Mouse (Mus musculus) olfactory bulb, adult 2 months (tissue): ENCODE measurements around the gene Rab27a. TPM values are rescaled to one million over a fixed set of nuclear protein-coding genes. Genes with fewer than 3 reads are reported as not detected.

Source experiments
- H3K27ac ChIP-seq: fragments of 200-500 bp; 2 replicates; pipeline ENCODE4 v1.5.1; 2012; ENCODE audit warnings: low read depth, low read length; ENCODE audit not compliant: insufficient read depth
- H3K4me1 ChIP-seq: fragments of 200-500 bp; 2 replicates; pipeline ENCODE4 v1.6.1; 2012; ENCODE audit warnings: low read length; ENCODE audit not compliant: control insufficient read depth, insufficient read depth
- H3K4me3 ChIP-seq: fragments of 200-500 bp; 2 replicates; pipeline ENCODE4 v1.5.1; 2012; ENCODE audit warnings: mild to moderate bottlenecking, low read depth, low read length, moderate library complexity; ENCODE audit not compliant: insufficient read depth
- CTCF ChIP-seq: fragments of 200-500 bp; IDR thresholded peaks from 2 replicates; pipeline ENCODE4 v1.5.1; 2012; ENCODE audit warnings: low read depth, mild to moderate bottlenecking, low read length, moderate library complexity; ENCODE audit not compliant: insufficient read depth
- POLR2A ChIP-seq: fragments of 200-500 bp; IDR thresholded peaks from 2 replicates; pipeline ENCODE4 v1.6.1; 2012; ENCODE audit warnings: mild to moderate bottlenecking, low read depth, low read length, moderate library complexity; ENCODE audit not compliant: insufficient read depth
- WGBS: fragments of 180-500 bp; shearing (Covaris S2); methylation state at CpG from one replicate; pipeline ENCODE4 v1.1.7; 2018; 5-methylcytosine and 5-hydroxymethylcytosine counted together
- polyA plus RNA-seq: library from polyadenylated mRNA; stranded (reverse); fragments of >200 nt; gene quantifications from 2 replicates; pipeline ENCODE4 v1.2.4, GENCODE M21; 2012; ENCODE audit warnings: low replicate concordance; ENCODE audit not compliant: missing spikeins, insufficient read depth, insufficient read length

Rab27a gene
- polyA plus RNA-seq, 1 experiment, result not detected

DNA sequence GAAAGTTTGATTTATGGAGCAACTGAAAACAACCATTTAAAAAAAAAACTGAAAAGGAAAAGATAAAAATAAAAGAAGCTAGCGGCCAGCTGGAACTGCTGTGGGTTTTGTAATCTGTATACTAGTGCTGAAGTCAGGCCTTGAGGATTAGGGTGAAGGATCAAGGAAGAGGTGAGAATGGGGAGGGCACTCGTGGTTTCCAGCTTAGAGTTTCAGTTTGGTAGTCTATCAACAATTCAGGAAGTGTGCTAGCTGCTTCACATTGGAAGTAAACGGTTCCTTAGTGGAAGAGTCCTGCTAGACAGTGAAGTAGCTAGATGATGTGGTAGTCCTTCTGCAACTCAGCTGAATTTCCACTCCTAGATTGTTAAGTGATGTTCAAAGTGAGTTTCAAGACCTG, 36.3 kb upstream of the Rab27a start:
- no peak overlapping the region for H3K27ac ChIP-seq
- H3K4me1 ChIP-seq, result no peaks in the 10 kb centered on the region
- TF ChIP-seq CTCF (no peak), POLR2A (no peak)
- WGBS, result 71% methylated on average over 3 of the region's 3 CpGs
- H3K4me3 ChIP-seq, result no peak overlapping the region

DNA sequence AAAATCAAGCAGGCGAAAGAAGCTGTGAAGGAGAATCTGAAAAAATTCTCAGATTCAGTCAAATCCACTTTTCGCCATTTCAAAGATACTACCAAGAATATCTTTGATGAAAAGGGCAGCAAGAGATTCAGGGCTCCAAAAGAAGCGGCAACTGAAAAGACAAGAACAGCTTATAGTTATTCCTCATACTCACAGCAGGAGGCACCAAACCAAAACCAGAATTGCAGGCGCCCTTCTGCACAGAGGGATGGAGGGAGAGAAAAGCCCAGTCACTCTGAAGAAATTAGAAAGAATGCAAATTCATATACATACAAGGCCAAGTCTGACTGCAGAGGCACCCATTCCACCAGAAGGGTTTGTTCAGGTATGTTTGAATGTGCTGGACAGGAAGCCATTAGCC, 32.0 kb upstream of the Rab27a start:
- Histone ChIP-seq H3K27ac (no peak overlapping the region), H3K4me3 (no peak overlapping the region), H3K4me1 (no peaks in the 10 kb centered on the region)
- WGBS, result 87% methylated on average over 4 of the region's 4 CpGs
- no peak for TF ChIP-seq CTCF
- no peak for TF ChIP-seq POLR2A

DNA sequence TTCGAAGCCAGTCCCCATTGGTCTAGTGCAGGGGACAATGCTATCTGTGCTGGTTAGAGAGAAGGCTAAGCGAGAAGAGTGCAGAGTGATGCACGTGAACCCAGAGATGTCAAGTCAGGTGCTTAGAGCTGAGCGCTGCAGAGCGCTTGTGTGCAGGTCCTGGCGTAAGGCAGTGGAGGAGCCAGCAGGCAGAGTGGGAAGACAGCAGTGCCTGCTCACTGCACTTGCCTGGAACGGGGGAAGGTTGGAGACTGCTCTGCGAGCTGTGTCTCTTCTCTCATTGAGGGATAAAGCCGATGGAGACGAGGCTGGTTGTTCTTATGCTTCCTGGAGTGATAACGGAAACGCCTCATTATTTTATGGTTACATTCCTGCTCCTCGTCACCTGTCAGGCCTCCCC, 29.9 kb upstream of the Rab27a start:
- H3K4me1 ChIP-seq, result no peaks in the 10 kb centered on the region
- H3K27ac ChIP-seq, result no peak overlapping the region
- 89% methylated on average over 13 of the region's 13 CpGs for WGBS
- TF ChIP-seq POLR2A (no peak), CTCF (no peak)
- H3K4me3 ChIP-seq, result no peak overlapping the region

DNA sequence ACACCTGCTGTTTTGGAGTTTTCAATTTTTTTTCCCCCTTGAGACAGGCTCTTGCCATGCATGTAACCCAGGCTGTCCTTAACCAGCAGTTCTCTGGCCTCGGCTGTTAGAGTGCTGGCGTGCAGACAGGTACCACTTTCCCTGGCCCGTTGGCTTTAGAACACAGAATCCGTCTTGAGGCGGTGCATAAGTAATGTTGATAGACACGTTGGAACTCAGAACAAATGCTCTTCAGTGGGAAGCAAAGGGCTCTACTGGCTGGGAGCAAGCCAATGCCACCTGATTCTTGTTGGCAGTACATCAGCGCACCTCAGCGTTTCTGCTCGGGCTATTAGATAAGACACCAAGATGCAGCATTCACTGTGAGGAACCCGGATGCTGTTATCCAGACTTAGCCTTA, 24.8 kb upstream of the Rab27a start:
- TF ChIP-seq CTCF (no peak), POLR2A (no peak)
- Histone ChIP-seq H3K4me3 (no peak overlapping the region), H3K4me1 (no peaks in the 10 kb centered on the region), H3K27ac (no peak overlapping the region)
- 78% methylated on average over 10 of the region's 10 CpGs for WGBS

DNA sequence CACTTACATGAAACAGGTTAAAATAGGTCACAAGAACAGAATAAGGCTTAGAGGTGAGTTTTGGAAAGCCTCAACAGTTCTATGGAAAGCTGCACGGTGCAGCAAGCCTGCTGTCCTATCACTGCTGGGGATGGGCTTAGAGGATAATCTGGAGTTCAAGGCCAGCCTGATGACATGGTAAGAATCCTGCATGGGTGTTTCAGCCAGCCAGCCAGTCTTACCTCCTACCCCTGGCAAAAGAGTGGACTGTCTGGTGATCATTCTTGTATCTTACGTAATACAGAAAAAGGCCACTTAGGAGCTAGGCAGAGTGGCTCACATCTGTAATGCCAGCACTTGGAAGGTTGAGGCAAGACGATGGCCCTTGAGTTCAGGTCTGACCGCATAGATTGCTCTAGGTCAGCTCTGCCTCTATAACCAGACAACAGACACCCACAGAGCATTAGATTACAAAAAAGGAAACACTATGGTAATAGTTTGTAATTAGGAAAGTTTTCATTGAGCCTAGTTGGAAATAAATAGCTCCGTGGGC, 24.0 kb upstream of the Rab27a start:
- no peaks in the 10 kb centered on the region for H3K4me1 ChIP-seq
- no peak overlapping the region for H3K4me3 ChIP-seq
- no peak overlapping the region for H3K27ac ChIP-seq
- TF ChIP-seq POLR2A, result no peak
- no peak for TF ChIP-seq CTCF
- WGBS, result 85% methylated on average over 5 of the region's 5 CpGs

DNA sequence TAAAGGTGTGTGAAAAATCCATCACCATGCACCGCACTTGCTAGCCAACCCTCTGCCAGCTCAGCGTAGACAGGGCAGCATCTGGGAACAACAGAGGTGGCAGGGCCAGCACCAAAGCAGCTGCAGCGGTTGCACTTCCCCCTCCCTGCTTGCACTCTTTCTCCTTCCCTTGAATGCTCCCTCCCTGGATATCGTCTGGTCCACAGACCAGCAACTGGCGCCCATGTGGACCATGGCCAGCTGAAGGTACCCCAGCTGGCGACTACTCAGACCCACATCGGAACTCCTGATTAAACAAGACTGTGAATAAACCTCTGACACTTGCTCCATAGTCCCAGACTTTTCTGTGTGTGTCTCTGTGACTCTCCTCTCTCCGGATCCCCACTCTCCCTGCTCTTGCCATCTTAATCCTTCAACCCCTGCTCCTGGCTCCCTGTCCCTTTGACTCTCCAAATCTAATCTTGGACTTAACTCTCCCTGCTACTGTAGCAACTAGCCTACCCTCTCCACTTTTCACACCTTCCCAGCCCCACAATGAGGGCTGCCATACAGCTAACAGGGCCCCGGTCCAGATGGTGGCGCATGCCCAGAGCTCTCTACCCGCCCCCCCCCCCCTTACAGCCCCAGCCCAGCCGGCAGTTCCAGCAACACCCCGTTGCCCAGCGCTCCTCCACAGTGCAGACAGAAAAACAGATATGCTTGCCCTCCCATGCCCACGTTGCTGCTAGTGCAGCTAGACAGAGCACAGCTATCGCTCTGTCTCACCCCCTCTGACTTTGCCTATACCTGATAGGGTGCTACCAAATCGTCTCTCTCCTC, 18.6 kb upstream of the Rab27a start:
- H3K4me1 ChIP-seq, result peaks cover 8% of the 10 kb centered on the region; the same call in 1 of the 2 replicates
- TF ChIP-seq CTCF (no peak), POLR2A (no peak)
- no peak overlapping the region for H3K4me3 ChIP-seq
- no peak overlapping the region for H3K27ac ChIP-seq
- 23% methylated on average over 16 of the region's 17 CpGs for whole genome bisulfite sequencing

DNA sequence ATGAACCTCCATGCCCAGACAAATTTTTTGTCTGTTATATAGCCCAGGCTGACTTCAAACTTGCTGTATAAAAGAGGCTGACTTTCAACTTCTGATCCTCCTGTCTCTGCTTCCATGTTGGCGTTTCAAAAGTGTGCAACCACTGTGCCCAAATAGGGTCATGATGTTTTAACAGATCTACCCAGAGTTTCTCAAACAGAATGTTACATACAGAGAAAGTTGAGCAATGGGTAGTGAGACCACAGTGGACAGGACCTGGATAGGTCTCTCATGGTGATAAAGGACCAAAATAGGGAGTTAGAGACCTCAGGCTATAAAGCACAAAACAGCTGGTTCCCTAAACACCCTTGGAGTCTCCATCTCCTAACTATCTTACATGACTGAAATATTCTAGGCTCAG, 14.2 kb upstream of the Rab27a start:
- Histone ChIP-seq H3K4me1 (peaks cover 8% of the 10 kb centered on the region; the same call in 1 of the 2 replicates), H3K27ac (no peak overlapping the region), H3K4me3 (no peak overlapping the region)
- TF ChIP-seq POLR2A, result no peak
- TF ChIP-seq CTCF, result no peak
- 95% methylated on average over 1 of the region's 1 CpGs for WGBS

DNA sequence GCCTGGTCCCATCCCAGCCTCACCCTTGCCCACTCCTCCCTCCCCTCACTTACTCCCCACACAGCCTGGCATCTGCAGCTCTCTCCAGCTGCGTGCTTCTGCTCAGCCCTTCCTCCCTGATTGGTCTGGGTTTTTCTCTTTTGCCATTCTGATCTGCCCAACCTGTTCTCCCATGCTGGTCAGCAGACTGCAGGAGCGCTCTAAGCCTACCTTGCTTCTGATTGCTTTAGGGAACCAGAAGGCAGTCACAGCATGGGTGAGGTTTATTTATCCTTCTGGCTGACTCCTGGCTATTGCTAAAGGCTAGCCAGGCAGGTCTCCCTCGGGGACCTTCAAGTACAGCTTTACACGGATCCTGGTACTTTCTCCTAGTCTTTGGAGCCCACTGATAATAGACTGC, 13.2 kb upstream of the Rab27a start:
- Histone ChIP-seq H3K4me1 (peaks cover under 1% of the 10 kb centered on the region; the same call in 1 of the 2 replicates), H3K4me3 (no peak overlapping the region), H3K27ac (no peak overlapping the region)
- WGBS, result 77% methylated on average over 4 of the region's 4 CpGs
- no peak for TF ChIP-seq CTCF
- no peak for TF ChIP-seq POLR2A

DNA sequence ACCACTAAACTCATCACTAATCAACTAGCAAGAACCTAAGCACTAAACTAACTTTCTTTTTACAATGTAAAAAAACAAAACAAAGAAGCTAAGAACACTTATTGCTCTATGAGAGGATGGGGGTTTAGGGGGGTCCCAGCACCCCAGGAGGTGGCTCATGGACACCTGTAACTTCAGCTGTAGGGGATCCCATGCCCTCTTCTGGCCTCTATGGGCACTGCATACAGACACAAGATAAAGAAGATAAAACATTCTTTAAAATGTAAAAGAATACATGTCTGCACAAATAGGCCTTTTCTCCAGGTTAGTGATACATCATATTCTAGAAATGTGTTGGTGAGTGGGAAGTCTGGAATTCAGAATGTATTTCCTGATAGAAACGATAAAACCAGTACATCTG, 11.2 kb upstream of the Rab27a start:
- TF ChIP-seq CTCF, result no peak
- TF ChIP-seq POLR2A, result no peak
- Histone ChIP-seq H3K4me1 (no peaks in the 10 kb centered on the region; the same call in 1 of the 2 replicates), H3K27ac (no peak overlapping the region), H3K4me3 (no peak overlapping the region)
- 93% methylated on average over 1 of the region's 1 CpGs for WGBS
